Mouse (Mus musculus) cerebellum, adult 2 months (tissue): ENCODE data around the gene Zfand2a.

ENCODE experiments used
- CTCF ChIP-seq: fragments of 200-500 bp; IDR thresholded peaks from 2 replicates; pipeline ENCODE4 v1.5.1; 2011; ENCODE audit warnings: low read depth, mild to moderate bottlenecking, control low read depth, low read length, moderate library complexity, borderline replicate concordance; ENCODE audit not compliant: insufficient read depth
- POLR2A ChIP-seq: fragments of 200-500 bp; IDR thresholded peaks from 2 replicates; pipeline ENCODE4 v1.6.1; 2011; ENCODE audit warnings: low read length, control low read depth, borderline replicate concordance; ENCODE audit not compliant: insufficient read depth

DNA sequence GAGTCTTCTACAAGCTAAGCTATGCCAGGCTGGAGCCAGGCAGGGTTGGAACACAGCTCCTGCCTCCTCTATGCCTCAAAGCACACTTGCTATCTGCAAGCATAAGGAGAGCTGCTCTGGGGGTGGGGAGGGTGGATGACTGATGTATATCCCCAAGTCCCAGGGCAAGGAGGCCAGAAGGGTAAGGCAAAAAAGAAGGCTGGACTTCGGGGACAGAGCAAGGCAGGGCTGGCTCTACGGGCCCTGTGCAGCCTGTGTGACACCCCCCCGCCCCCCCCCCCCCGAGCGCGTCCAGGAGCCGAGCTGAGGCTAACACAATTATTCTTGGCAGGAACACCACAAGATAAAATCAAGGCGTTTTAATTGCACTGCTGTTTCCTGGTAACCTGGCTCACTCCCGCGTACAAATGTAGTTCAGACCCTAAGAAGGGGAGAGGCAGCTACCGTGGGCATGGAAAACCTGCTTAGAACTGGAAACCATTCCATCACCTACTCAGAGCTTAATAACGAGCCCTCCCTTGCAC, 54.5 kb downstream of the Zfand2a start:
- TF ChIP-seq CTCF (no peak), POLR2A (no peak)
